Mouse (Mus musculus): Measurements from ENCODE around the gene Mecom. TPM values are rescaled to one million over a fixed set of nuclear protein-coding genes. Genes with fewer than 3 reads are reported as not detected.

Gene Mecom
- polyA plus RNA-seq, 1 experiment from 2014 or later = 89.3 TPM

DNA sequence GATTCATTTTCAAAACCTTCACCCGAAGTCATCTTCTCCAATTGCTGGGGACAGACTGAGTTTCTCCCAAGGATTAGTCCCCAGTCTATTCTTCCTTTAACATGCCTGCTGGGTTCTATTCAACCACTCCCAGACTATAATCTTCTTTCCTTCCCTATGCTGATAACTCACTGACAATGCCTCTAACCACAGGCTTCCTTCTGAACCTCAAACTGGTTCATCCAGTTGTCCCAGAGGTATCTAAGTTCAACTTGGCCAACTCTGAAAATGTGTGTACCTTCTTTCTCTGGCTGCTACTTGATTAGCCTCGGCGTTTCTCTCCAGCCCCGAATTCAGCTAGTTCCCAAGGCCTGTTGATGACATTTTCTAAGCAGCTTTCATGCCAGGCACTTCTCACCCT is 499.7 kb downstream of the Mecom start:
- H3K9ac ChIP-seq (ENCODE audit: low read depth, low read length) = no peak overlapping the region
- H3K4me1 ChIP-seq (ENCODE audit: control insufficient read depth, insufficient read depth, low read length) = no peaks in the 10 kb centered on the region
- H3K27me3 ChIP-seq (ENCODE audit: control insufficient read depth, insufficient read depth, low read length) = no peaks in the 10 kb centered on the region
- H3K4me3 ChIP-seq (ENCODE audit: low read length) = no peak overlapping the region
- H3K4me2 ChIP-seq (replicated peaks; ENCODE audit: low read depth, low read length) = no peak overlapping the region
- H3K9me3 ChIP-seq (ENCODE audit: control insufficient read depth, low read length) = no peaks in the 10 kb centered on the region
- no peaks in the 10 kb centered on the region for H3K36me3 ChIP-seq (ENCODE audit: control insufficient read depth, insufficient read depth, low read length)
- no peak for ATAC-seq (ENCODE audit: low FRiP score, low TSS enrichment)
- WGBS = 79% methylated on average over 4 of the region's 4 CpGs
- H3K27ac ChIP-seq (ENCODE audit: low read depth, low read length) = no peak overlapping the region

GRCm38 (mm10) chr3:30043525-30043924 is 504.3 kb downstream of the Mecom start:
- Histone ChIP-seq H3K27ac (ENCODE audit: low read depth, low read length) (no peak overlapping the region), H3K9me3 (ENCODE audit: control insufficient read depth, low read length) (no peaks in the 10 kb centered on the region), H3K9ac (ENCODE audit: low read depth, low read length) (no peak overlapping the region), H3K27me3 (ENCODE audit: control insufficient read depth, insufficient read depth, low read length) (no peaks in the 10 kb centered on the region), H3K4me1 (ENCODE audit: control insufficient read depth, insufficient read depth, low read length) (no peaks in the 10 kb centered on the region), H3K4me3 (ENCODE audit: low read length) (no peak overlapping the region), H3K36me3 (ENCODE audit: control insufficient read depth, insufficient read depth, low read length) (no peaks in the 10 kb centered on the region), H3K4me2 (replicated peaks; ENCODE audit: low read depth, low read length) (no peak overlapping the region)
- no peak for ATAC-seq (ENCODE audit: low FRiP score, low TSS enrichment)
- 95% methylated on average over 3 of the region's 3 CpGs for WGBS

- H3K36me3 ChIP-seq (ENCODE audit: control insufficient read depth, insufficient read depth, low read length) = no peaks in the 10 kb centered on the region
- no peaks in the 10 kb centered on the region for H3K27me3 ChIP-seq (ENCODE audit: control insufficient read depth, insufficient read depth, low read length)
- H3K4me2 ChIP-seq (replicated peaks; ENCODE audit: low read depth, low read length) = no peak overlapping the region
- 62% methylated on average over 3 of the region's 3 CpGs for WGBS
- H3K9me3 ChIP-seq (ENCODE audit: control insufficient read depth, low read length) = no peaks in the 10 kb centered on the region
- no peak overlapping the region for H3K4me3 ChIP-seq (ENCODE audit: low read length)
- no peak for ATAC-seq (ENCODE audit: low FRiP score, low TSS enrichment)
- no peak overlapping the region for H3K27ac ChIP-seq (ENCODE audit: low read depth, low read length)
- H3K9ac ChIP-seq (ENCODE audit: low read depth, low read length) = no peak overlapping the region
- no peaks in the 10 kb centered on the region for H3K4me1 ChIP-seq (ENCODE audit: control insufficient read depth, insufficient read depth, low read length)
These were observed 509.3 kb downstream of the Mecom start for GRCm38 (mm10) chr3:30038545-30038944.

DNA sequence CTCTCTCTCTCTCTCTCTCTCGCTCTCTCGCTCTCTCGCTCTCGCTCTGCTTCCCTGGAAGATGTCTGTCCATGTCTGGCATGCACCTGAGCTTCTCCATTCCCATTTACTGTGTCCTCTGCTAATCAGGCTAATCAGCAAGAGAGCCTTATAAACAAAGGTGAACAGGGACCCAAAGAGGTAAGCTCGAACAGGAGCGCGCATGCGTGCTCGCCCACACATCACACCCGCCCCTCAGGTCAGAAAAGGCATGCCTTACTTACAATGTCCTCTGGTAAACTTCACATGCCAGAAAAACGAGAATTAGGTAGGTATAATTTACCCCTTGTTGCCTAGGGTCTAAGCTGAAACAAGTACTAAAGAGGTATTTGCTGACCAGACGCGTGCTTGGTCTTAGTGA is 527.8 kb downstream of the Mecom start:
- Histone ChIP-seq H3K9ac (ENCODE audit: low read depth, low read length) (no peak overlapping the region), H3K4me2 (replicated peaks; ENCODE audit: low read depth, low read length) (no peak overlapping the region), H3K4me3 (ENCODE audit: low read length) (no peak overlapping the region), H3K4me1 (ENCODE audit: control insufficient read depth, insufficient read depth, low read length) (peaks cover 22% of the 10 kb centered on the region), H3K36me3 (ENCODE audit: control insufficient read depth, insufficient read depth, low read length) (no peaks in the 10 kb centered on the region), H3K9me3 (ENCODE audit: control insufficient read depth, low read length) (no peaks in the 10 kb centered on the region), H3K27ac (ENCODE audit: low read depth, low read length) (peak overlapping the region; percentile 39; the same call in 1 of the 2 replicates), H3K27me3 (ENCODE audit: control insufficient read depth, insufficient read depth, low read length) (no peaks in the 10 kb centered on the region)
- 77% methylated on average over 13 of the region's 13 CpGs for WGBS
- no peak for ATAC-seq (ENCODE audit: low FRiP score, low TSS enrichment)

- no peak overlapping the region for H3K4me3 ChIP-seq (ENCODE audit: low read length)
- no peaks in the 10 kb centered on the region for H3K27me3 ChIP-seq (ENCODE audit: control insufficient read depth, insufficient read depth, low read length)
- H3K4me1 ChIP-seq (ENCODE audit: control insufficient read depth, insufficient read depth, low read length) = peaks cover 22% of the 10 kb centered on the region
- H3K9ac ChIP-seq (ENCODE audit: low read depth, low read length) = no peak overlapping the region
- no peak overlapping the region for H3K27ac ChIP-seq (ENCODE audit: low read depth, low read length)
- H3K4me2 ChIP-seq (replicated peaks; ENCODE audit: low read depth, low read length) = no peak overlapping the region
- H3K9me3 ChIP-seq (ENCODE audit: control insufficient read depth, low read length) = no peaks in the 10 kb centered on the region
- no peak for ATAC-seq (ENCODE audit: low FRiP score, low TSS enrichment)
- no peaks in the 10 kb centered on the region for H3K36me3 ChIP-seq (ENCODE audit: control insufficient read depth, insufficient read depth, low read length)
- WGBS = 77% methylated on average over 8 of the region's 8 CpGs
These were observed 528.4 kb downstream of the Mecom start for GRCm38 (mm10) chr3:30019411-30019810.

DNA sequence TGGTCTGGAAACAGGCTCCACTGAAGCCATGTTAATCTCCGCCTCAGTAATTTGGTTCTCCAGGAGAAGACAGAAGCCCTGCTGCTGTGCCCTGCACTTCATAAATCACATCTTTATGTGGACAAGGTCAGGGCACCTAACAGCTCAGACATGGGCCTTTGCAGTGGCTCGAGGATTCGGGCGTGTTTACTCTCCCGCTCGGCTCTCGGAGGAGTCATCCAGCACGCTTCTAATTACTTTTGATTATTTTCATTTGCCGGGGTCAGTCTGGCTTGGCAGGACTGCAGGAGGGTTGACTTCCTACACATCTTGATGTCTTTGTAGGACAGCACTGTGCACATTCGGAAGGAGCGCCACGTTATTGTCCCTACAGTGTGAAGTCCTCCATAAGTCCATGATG is 529.6 kb downstream of the Mecom start:
- 4% methylated on average over 12 of the region's 12 CpGs for WGBS
- no peaks in the 10 kb centered on the region for H3K9me3 ChIP-seq (ENCODE audit: control insufficient read depth, low read length)
- H3K4me1 ChIP-seq (ENCODE audit: control insufficient read depth, insufficient read depth, low read length) = peaks cover 22% of the 10 kb centered on the region
- H3K27ac ChIP-seq (ENCODE audit: low read depth, low read length) = no peak overlapping the region; the same call in 1 of the 2 replicates
- H3K27me3 ChIP-seq (ENCODE audit: control insufficient read depth, insufficient read depth, low read length) = no peaks in the 10 kb centered on the region
- H3K9ac ChIP-seq (ENCODE audit: low read depth, low read length) = no peak overlapping the region
- no peaks in the 10 kb centered on the region for H3K36me3 ChIP-seq (ENCODE audit: control insufficient read depth, insufficient read depth, low read length)
- H3K4me3 ChIP-seq (ENCODE audit: low read length) = no peak overlapping the region
- peak; percentile 91 for ATAC-seq (ENCODE audit: low FRiP score, low TSS enrichment)
- H3K4me2 ChIP-seq (replicated peaks; ENCODE audit: low read depth, low read length) = peak overlapping the region; percentile 22; the same call in 1 of the 2 replicates

DNA sequence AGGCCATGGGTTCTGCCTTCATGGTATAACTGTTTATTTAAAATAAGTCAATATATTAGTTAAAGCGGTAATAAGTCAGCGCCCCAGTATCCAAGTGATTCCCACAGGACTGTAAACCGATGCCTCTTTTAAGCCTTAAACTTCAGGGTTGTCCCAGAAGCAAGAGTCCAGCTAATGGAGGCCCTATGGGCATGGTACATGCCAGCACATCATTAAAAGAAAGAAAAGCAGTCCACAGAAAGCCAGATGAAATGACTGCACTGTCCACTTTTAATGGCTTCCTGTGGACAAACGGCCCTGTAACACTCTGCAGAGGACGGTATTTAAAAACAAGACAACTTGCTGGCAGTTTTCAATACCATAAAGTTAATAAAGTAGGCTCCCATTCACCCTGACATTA is 531.0 kb downstream of the Mecom start:
- no peak overlapping the region for H3K4me3 ChIP-seq (ENCODE audit: low read length)
- no peak for ATAC-seq (ENCODE audit: low FRiP score, low TSS enrichment)
- peaks cover 22% of the 10 kb centered on the region for H3K4me1 ChIP-seq (ENCODE audit: control insufficient read depth, insufficient read depth, low read length)
- no peaks in the 10 kb centered on the region for H3K36me3 ChIP-seq (ENCODE audit: control insufficient read depth, insufficient read depth, low read length)
- WGBS = 44% methylated on average over 5 of the region's 5 CpGs
- no peaks in the 10 kb centered on the region for H3K9me3 ChIP-seq (ENCODE audit: control insufficient read depth, low read length)
- no peak overlapping the region for H3K27ac ChIP-seq (ENCODE audit: low read depth, low read length)
- no peak overlapping the region for H3K4me2 ChIP-seq (replicated peaks; ENCODE audit: low read depth, low read length)
- H3K27me3 ChIP-seq (ENCODE audit: control insufficient read depth, insufficient read depth, low read length) = no peaks in the 10 kb centered on the region
- no peak overlapping the region for H3K9ac ChIP-seq (ENCODE audit: low read depth, low read length)

GRCm38 (mm10) chr3:30014962-30015660 is 532.7 kb downstream of the Mecom start:
- Histone ChIP-seq H3K27me3 (ENCODE audit: control insufficient read depth, insufficient read depth, low read length) (no peaks in the 10 kb centered on the region), H3K4me3 (ENCODE audit: low read length) (no peak overlapping the region), H3K36me3 (ENCODE audit: control insufficient read depth, insufficient read depth, low read length) (no peaks in the 10 kb centered on the region), H3K27ac (ENCODE audit: low read depth, low read length) (no peak overlapping the region), H3K9me3 (ENCODE audit: control insufficient read depth, low read length) (no peaks in the 10 kb centered on the region), H3K4me1 (ENCODE audit: control insufficient read depth, insufficient read depth, low read length) (peaks cover 22% of the 10 kb centered on the region), H3K4me2 (replicated peaks; ENCODE audit: low read depth, low read length) (no peak overlapping the region), H3K9ac (ENCODE audit: low read depth, low read length) (no peak overlapping the region)
- WGBS = 8% methylated on average over 10 of the region's 10 CpGs
- ATAC-seq (ENCODE audit: low FRiP score, low TSS enrichment) = peak; percentile 59; the same call in 1 of the 2 replicates

DNA sequence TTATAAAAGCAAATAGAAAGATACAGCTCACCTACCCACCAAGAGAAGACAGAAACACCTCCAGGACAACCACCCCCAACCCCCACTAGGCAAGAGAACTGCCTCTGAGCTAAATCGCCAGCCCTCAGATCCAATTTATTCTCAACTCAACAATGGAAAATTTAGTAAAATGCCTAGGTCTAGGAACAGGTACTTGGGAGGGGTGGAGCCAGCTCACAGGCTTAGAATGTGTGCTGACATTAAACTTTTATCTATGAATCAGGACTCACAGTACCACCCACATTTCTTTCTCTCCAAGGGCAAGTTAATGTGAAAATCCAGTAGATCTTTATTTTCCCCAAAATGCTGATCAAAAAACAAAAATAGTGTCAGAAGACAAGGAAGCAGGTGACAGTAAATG is 533.5 kb downstream of the Mecom start:
- ATAC-seq (ENCODE audit: low FRiP score, low TSS enrichment) = no peak
- Histone ChIP-seq H3K4me2 (replicated peaks; ENCODE audit: low read depth, low read length) (no peak overlapping the region), H3K4me3 (ENCODE audit: low read length) (no peak overlapping the region), H3K9ac (ENCODE audit: low read depth, low read length) (no peak overlapping the region), H3K36me3 (ENCODE audit: control insufficient read depth, insufficient read depth, low read length) (no peaks in the 10 kb centered on the region), H3K27me3 (ENCODE audit: control insufficient read depth, insufficient read depth, low read length) (no peaks in the 10 kb centered on the region), H3K27ac (ENCODE audit: low read depth, low read length) (peak overlapping the region; percentile 55; the same call in 1 of the 2 replicates), H3K4me1 (ENCODE audit: control insufficient read depth, insufficient read depth, low read length) (peaks cover 22% of the 10 kb centered on the region), H3K9me3 (ENCODE audit: control insufficient read depth, low read length) (no peaks in the 10 kb centered on the region)
- 61% methylated on average over 1 of the region's 1 CpGs for WGBS

All from kidney, embryonic 14.5 days (tissue).